Mouse (Mus musculus) liver, embryonic 14.5 days (tissue): ENCODE data around the gene Lhfpl2.

Source experiments
- CTCF ChIP-seq: IDR thresholded peaks from 2 replicates; pipeline ENCODE4 v1.5.1; 2016; ENCODE audit warnings: antibody characterized with exemption, low read depth, control low read depth
- EP300 ChIP-seq: IDR thresholded peaks from 2 replicates; pipeline ENCODE4 v1.6.1; 2016; ENCODE audit warnings: antibody characterized with exemption, low read depth

- TF ChIP-seq CTCF = no peak
- TF ChIP-seq EP300 = no peak
Measured at GRCm38 (mm10) chr13:94077136-94078018, 19.8 kb downstream of the Lhfpl2 start.
